In the genomic region with DNA sequence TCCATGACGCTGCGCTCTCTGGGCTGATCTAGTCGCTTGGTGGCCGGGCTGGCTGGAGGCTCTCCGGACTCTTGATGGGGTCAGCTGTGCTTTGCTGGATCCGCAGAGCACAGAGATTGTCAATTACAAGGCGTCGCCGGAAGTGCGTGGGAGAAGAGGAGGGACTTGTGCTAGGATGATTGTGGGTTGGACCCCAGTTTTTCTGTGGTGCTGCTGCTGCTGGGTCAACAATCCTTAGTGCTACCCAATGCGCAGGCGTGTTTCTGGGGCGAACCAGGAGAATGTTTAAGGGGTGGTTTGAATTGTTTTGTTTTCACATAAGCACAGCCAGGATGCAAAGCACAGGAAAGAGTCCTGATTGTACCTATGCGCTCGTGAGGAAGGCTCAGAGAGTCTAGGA, we compare ENCODE assay signal across 8 mouse cellular contexts. TPM values are rescaled to one million over a fixed set of nuclear protein-coding genes. Genes with fewer than 3 reads are reported as not detected.
DNase-seq lines count a peak whose midpoint lies in the region; ATAC-seq and TF ChIP-seq lines count a peak whose summit lies in the region.

A gene (minus strand): TSS at position 115 of the 400 bp plus-strand sequence.

- no peaks in the 10 kb centered on the region for H3K4me1 ChIP-seq in cortical plate, adult 2 months (ENCODE audit: control insufficient read depth, insufficient read depth, low read length)
- H3K4me1 ChIP-seq in megakaryocyte, embryonic 14.5 days, result no peaks in the 10 kb centered on the region

- peak within 1 kb of the TSS; percentile 5 for H3K4me3 ChIP-seq in cortical plate, adult 2 months (ENCODE audit: insufficient read depth, low read length)
- peak within 1 kb of the TSS; percentile 78 for H3K4me3 ChIP-seq in megakaryocyte, embryonic 14.5 days (replicated peaks)

- H3K27ac ChIP-seq in cortical plate, adult 2 months (ENCODE audit: insufficient read depth, low read length), result no peak within 1 kb of the TSS

- no peaks in the 10 kb centered on the region for H3K27me3 ChIP-seq in megakaryocyte, embryonic 14.5 days (replicated peaks)

- H3K36me3 ChIP-seq in megakaryocyte, embryonic 14.5 days (replicated peaks; ENCODE audit: low read length), result no peaks in the 10 kb centered on the region

- peak; percentile 92 for ATAC-seq in inflammation-experienced regulatory T-cells, adult 6 months

- no peaks in the 10 kb centered on the region for H3K9me3 ChIP-seq in megakaryocyte, embryonic 14.5 days

- DNase-seq in adipocyte (ENCODE audit: low spot score), result peak; percentile 91
- DNase-seq in gastrocnemius, postnatal 25 days, result peak; percentile 82
- peak; percentile 79 to 85 for DNase-seq in left cerebral cortex, adult 9 months (ENCODE audit: low spot score in 2 of 2)
- peak; percentile 83 to 84 for DNase-seq in right cerebral cortex, adult 2 months (ENCODE audit: low spot score in 2 of 2)
- DNase-seq in urinary bladder, postnatal 10 days (ENCODE audit: low spot score), result peak; percentile 17

- no peak for TF ChIP-seq CTCF in cortical plate, adult 2 months (IDR thresholded peaks at IDR 0.05; ENCODE audit: extremely low read depth, insufficient read depth, low read length)

- peak; percentile 54; the same call in 1 of the 2 replicates for TF ChIP-seq POLR2A in cortical plate, adult 2 months (IDR thresholded peaks at IDR 0.05; ENCODE audit: extremely low read depth, insufficient read depth, low read length)

RNA-seq across cellular contexts. Expression of the gene that starts here (rescaled TPM):
- polyA plus RNA-seq in cortical plate, adult 2 months (2012; rRNA removed), result 342 and 363 TPM in 2 replicates
- 10 to 100 TPM; 53.5 to 64.6 TPM for total RNA-seq in gastrocnemius, postnatal 25 days (2021)
- 10 to 100 TPM in 2 of 3 experiments, 1 to 10 TPM in 1; 9.5 to 10.3 (median 10.2) TPM for polyA plus RNA-seq in inflammation-experienced regulatory T-cells, adult 6 months (2017; shearing (Covaris generic))
- 4.9 and 25.8 TPM in 2 replicates for polyA plus RNA-seq in megakaryocyte, embryonic 14.5 days (2012; ENCODE audit: insufficient read depth, low replicate concordance)

Comparison
In these comparisons a context has a peak if more than half of its experiments do, and no peak if none do; other contexts are left out.
1. RNA of the gene that starts here (polyA plus RNA-seq): 342 to 363 TPM in cortical plate, adult 2 months; 4.9 to 25.8 TPM in megakaryocyte, embryonic 14.5 days and 9.5 to 10.3 TPM in inflammation-experienced regulatory T-cells, adult 6 months; every median in the first group is over 10 times any median in the second.
2. DNase-seq: peak in every context shown above with its lines; median percentile 91 in adipocyte; 84 in right cerebral cortex, adult 2 months; 82 in gastrocnemius, postnatal 25 days; 82 in left cerebral cortex, adult 9 months; 17 in urinary bladder, postnatal 10 days.